Mouse (Mus musculus): Measurements from ENCODE around the gene Lsm4. TPM values are rescaled to one million over a fixed set of nuclear protein-coding genes. Genes with fewer than 3 reads are reported as not detected.

Gene Lsm4
- total and polyA plus RNA-seq, 3 experiments, result 143 to 240 (median 168) TPM

GRCm38 (mm10) chr8:70710296-70710695 is 37.2 kb downstream of the Lsm4 start:
- in situ Hi-C loops (cut with MboI; ENCODE audit: low pct_ligation_motif_present, low pct_unique_long_range_greater_than_20kb, low sequenced_read_pairs) (loop anchor here (10.0 kb wide), 2 partner anchors 45 to 135 kb away; partner anchors contain the start of gene Pgpep1), dilution Hi-C loops (cut with MboI; ENCODE audit: extremely low pct_ligation_motif_present, extremely low pct_unique_long_range_greater_than_20kb, low sequenced_read_pairs) (no loop called here)
- Histone ChIP-seq H3K27me3 (replicated peaks) (no peaks in the 10 kb centered on the region), H3K4me1 (ENCODE audit: control insufficient read depth in 1 of 2, insufficient read depth in 2 of 2) (no peaks in the 10 kb centered on the region), H3K79me2 (replicated peaks; ENCODE audit: control insufficient read depth, extremely low read depth, insufficient read depth, poor library complexity, severe bottlenecking) (no peaks in the 10 kb centered on the region), H3K9me3 (replicated peaks; ENCODE audit: low read length) (no peaks in the 10 kb centered on the region), H3K27ac (ENCODE audit: insufficient read depth, low read depth) (no peak overlapping the region), H3K4me2 (ENCODE audit: insufficient read depth, low read depth, poor library complexity, severe bottlenecking) (no peak overlapping the region), H3K36me3 (replicated peaks in 1 of 2; ENCODE audit: control insufficient read depth in 1 of 2, insufficient read depth in 1 of 2, low read length in 1 of 2) (peaks cover 0 to 30% of the 10 kb centered on the region in 2 experiments), H3K4me3 (replicated peaks in 1 of 3; ENCODE audit: low read depth in 2 of 3, low read length in 2 of 3, poor library complexity in 1 of 3) (no peak overlapping the region), H3K9ac (ENCODE audit: insufficient read depth, low read depth) (no peak overlapping the region)
- DNase-seq (ENCODE audit: extremely low read depth), result no peak
- no peak for TF ChIP-seq MAFK (IDR thresholded peaks at IDR 0.05; ENCODE audit: insufficient replicate concordance, low read length)
- TF ChIP-seq MEF2A (IDR thresholded peaks at IDR 0.05; ENCODE audit: borderline replicate concordance, low read depth, low read length), result no peak
- TF ChIP-seq CHD2 (IDR thresholded peaks at IDR 0.05; ENCODE audit: low read length), result no peak
- no peak for TF ChIP-seq ZC3H11A (IDR thresholded peaks at IDR 0.05; ENCODE audit: low read depth, low read length)
- TF ChIP-seq POLR2AphosphoS2 (IDR thresholded peaks at IDR 0.05; ENCODE audit: low read depth, low read length), result no peak
- TF ChIP-seq UBTF (IDR thresholded peaks at IDR 0.05; ENCODE audit: low read depth, low read length), result no peak
- TF ChIP-seq KAT2A (IDR thresholded peaks at IDR 0.05; ENCODE audit: insufficient replicate concordance, low read length), result no peak
- TF ChIP-seq GABPA (IDR thresholded peaks at IDR 0.05; ENCODE audit: insufficient replicate concordance, low read depth, low read length), result no peak
- TF ChIP-seq SMC3 (IDR thresholded peaks at IDR 0.05; ENCODE audit: low read depth, low read length), result no peak
- no peak for TF ChIP-seq PAX5 (IDR thresholded peaks at IDR 0.05; ENCODE audit: low read length)
- TF ChIP-seq MXI1 (IDR thresholded peaks at IDR 0.05; ENCODE audit: low read depth, low read length), result no peak
- TF ChIP-seq NELFE (IDR thresholded peaks at IDR 0.05; ENCODE audit: low read depth, low read length), result no peak
- TF ChIP-seq E2F4 (IDR thresholded peaks at IDR 0.05; ENCODE audit: insufficient replicate concordance, low read depth, low read length), result no peak
- TF ChIP-seq ETS1 (conservative IDR thresholded peaks at IDR 0.05; ENCODE audit: low read depth, low read length), result no peak
- no peak for TF ChIP-seq USF1 (IDR thresholded peaks at IDR 0.05; ENCODE audit: low read depth, low read length)
- no peak for TF ChIP-seq ZKSCAN1 (IDR thresholded peaks at IDR 0.05; ENCODE audit: borderline replicate concordance, low read depth, low read length)

- Histone ChIP-seq H3K36me3 (replicated peaks in 1 of 2; ENCODE audit: control insufficient read depth in 1 of 2, insufficient read depth in 1 of 2, low read length in 1 of 2) (peaks cover 0 to 30% of the 10 kb centered on the region in 2 experiments), H3K79me2 (replicated peaks; ENCODE audit: control insufficient read depth, extremely low read depth, insufficient read depth, poor library complexity, severe bottlenecking) (no peaks in the 10 kb centered on the region), H3K4me1 (ENCODE audit: control insufficient read depth in 1 of 2, insufficient read depth in 2 of 2) (no peaks in the 10 kb centered on the region), H3K27me3 (replicated peaks) (no peaks in the 10 kb centered on the region), H3K4me3 (replicated peaks in 1 of 3; ENCODE audit: low read depth in 2 of 3, low read length in 2 of 3, poor library complexity in 1 of 3) (no peak overlapping the region), H3K9ac (ENCODE audit: insufficient read depth, low read depth) (no peak overlapping the region), H3K4me2 (ENCODE audit: insufficient read depth, low read depth, poor library complexity, severe bottlenecking) (no peak overlapping the region), H3K27ac (ENCODE audit: insufficient read depth, low read depth) (no peak overlapping the region), H3K9me3 (replicated peaks; ENCODE audit: low read length) (no peaks in the 10 kb centered on the region)
- dilution Hi-C loops (cut with MboI; ENCODE audit: extremely low pct_ligation_motif_present, extremely low pct_unique_long_range_greater_than_20kb, low sequenced_read_pairs), result no loop called here
- no peak for TF ChIP-seq EP300 (IDR thresholded peaks at IDR 0.05; ENCODE audit: low read length)
- no peak for TF ChIP-seq TBP (conservative IDR thresholded peaks at IDR 0.05; ENCODE audit: low read depth, low read length)
- in situ Hi-C loops (cut with MboI; ENCODE audit: low pct_ligation_motif_present, low pct_unique_long_range_greater_than_20kb, low sequenced_read_pairs), result loop anchor here (10.0 kb wide), 2 partner anchors 46 to 134 kb away; partner anchors contain the start of gene Pgpep1
- DNase-seq (ENCODE audit: extremely low read depth), result no peak
Measured at GRCm38 (mm10) chr8:70711041-70711440, 38.0 kb downstream of the Lsm4 start.
